Mouse (Mus musculus) spleen, adult 2 months (tissue): Measurements from ENCODE around the gene Wfdc17.

Source experiments
- CTCF ChIP-seq: fragments of 200-500 bp; IDR thresholded peaks from 2 replicates; pipeline ENCODE4 v1.5.1; 2011; ENCODE audit warnings: mild to moderate bottlenecking, inconsistent platforms; ENCODE audit not compliant: insufficient read depth, insufficient read length, insufficient replicate concordance; ENCODE audit errors: extremely low read depth
- POLR2A ChIP-seq: fragments of 200-500 bp; IDR thresholded peaks from 2 replicates; pipeline ENCODE4 v1.6.1; 2011; ENCODE audit warnings: low read depth, low read length, inconsistent platforms

DNA sequence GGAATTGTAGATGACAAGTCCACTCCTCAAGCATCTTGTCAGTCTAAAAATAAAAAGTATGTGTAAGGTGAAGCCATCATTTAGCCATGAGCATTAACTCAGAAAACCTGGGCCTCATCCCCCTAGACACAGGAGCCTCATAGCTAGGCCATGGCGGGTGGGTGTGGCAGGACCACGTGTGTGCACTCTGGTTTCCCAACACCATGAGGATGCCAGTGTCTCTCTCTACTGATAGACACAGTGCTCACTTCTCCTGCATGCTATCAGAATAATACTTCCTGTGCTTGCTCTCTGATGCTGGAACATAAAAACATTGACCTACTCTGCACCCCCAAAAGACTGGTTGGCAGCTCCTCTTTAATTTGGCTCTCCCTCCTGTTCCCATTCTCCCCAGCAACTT is 32.1 kb downstream of the Wfdc17 start:
- TF ChIP-seq POLR2A (no peak), CTCF (no peak)
